Mouse (Mus musculus) cerebellum, postnatal 4 days (tissue): ENCODE results near the gene Erp27.
"Not testable (repeated sequence)": the region's sequence is repeated elsewhere in the genome, so short reads cannot be mapped to it uniquely, and the experiment has no call there.

Source experiments
- DNase-seq, 2 experiments: peaks; one replicate each; pipeline ENCODE4 v3.0.0; 2022; ENCODE audit warnings: low spot score in 2 of 2, mixed read lengths in 1 of 2

The Erp27 gene

GRCm38 (mm10) chr6:136922080-136922479 lies at the start of gene Erp27:
Gene Erp27, minus strand, starts transcription at chr6:136922180.
- no peak for DNase-seq

GRCm38 (mm10) chr6:136968877-136969276 lies 46.9 kb upstream of the Erp27 start:
- DNase-seq, result not testable (repeated sequence)

GRCm38 (mm10) chr6:136967466-136967865 lies 45.5 kb upstream of the Erp27 start:
- no peak for DNase-seq

GRCm38 (mm10) chr6:136965912-136966311 lies 43.9 kb upstream of the Erp27 start:
- DNase-seq, result no peak

- no peak for DNase-seq
Measured at GRCm38 (mm10) chr6:136964609-136965510, 42.9 kb upstream of the Erp27 start.

GRCm38 (mm10) chr6:136962957-136963356 lies 41.0 kb upstream of the Erp27 start:
- DNase-seq, result no peak

GRCm38 (mm10) chr6:136959131-136959530 lies 37.2 kb upstream of the Erp27 start:
- DNase-seq, result no peak

- DNase-seq, result no peak
Measured at GRCm38 (mm10) chr6:136957062-136957461, 35.1 kb upstream of the Erp27 start.

- no peak for DNase-seq
Measured at GRCm38 (mm10) chr6:136955240-136955639, 33.3 kb upstream of the Erp27 start.

- DNase-seq, result no peak
Measured at GRCm38 (mm10) chr6:136954715-136955114, 32.7 kb upstream of the Erp27 start.

GRCm38 (mm10) chr6:136954192-136954591 lies 32.2 kb upstream of the Erp27 start:
- no peak for DNase-seq

- DNase-seq, result no peak
Measured at GRCm38 (mm10) chr6:136952930-136953329, 30.9 kb upstream of the Erp27 start.

- DNase-seq, result no peak
Measured at GRCm38 (mm10) chr6:136950171-136950570, 28.2 kb upstream of the Erp27 start.

- no peak for DNase-seq
Measured at GRCm38 (mm10) chr6:136947716-136948115, 25.7 kb upstream of the Erp27 start.

- no peak for DNase-seq
Measured at GRCm38 (mm10) chr6:136946943-136947342, 25.0 kb upstream of the Erp27 start.

GRCm38 (mm10) chr6:136946241-136946640 lies 24.3 kb upstream of the Erp27 start:
- DNase-seq, result no peak

- no peak for DNase-seq
Measured at GRCm38 (mm10) chr6:136944511-136944910, 22.5 kb upstream of the Erp27 start.

GRCm38 (mm10) chr6:136943392-136943791 lies 21.4 kb upstream of the Erp27 start:
- no peak for DNase-seq

GRCm38 (mm10) chr6:136942280-136942679 lies 20.3 kb upstream of the Erp27 start:
- DNase-seq, result no peak

GRCm38 (mm10) chr6:136941051-136942021 lies 19.4 kb upstream of the Erp27 start, which contains the start of gene Arhgdib:
Gene Arhgdib, minus strand, starts transcription at chr6:136941899.
- no peak for DNase-seq

- DNase-seq, result no peak
Measured at GRCm38 (mm10) chr6:136940188-136940960, 18.4 kb upstream of the Erp27 start.
